Mouse (Mus musculus): ENCODE measurements at regions not wholly inside any gene's neighbourhood (a gene's known extent, or its start where the extent isn't known, plus 50 kb on each side); places are given as distances from the start of the nearest gene placed in this dataset.

DNA sequence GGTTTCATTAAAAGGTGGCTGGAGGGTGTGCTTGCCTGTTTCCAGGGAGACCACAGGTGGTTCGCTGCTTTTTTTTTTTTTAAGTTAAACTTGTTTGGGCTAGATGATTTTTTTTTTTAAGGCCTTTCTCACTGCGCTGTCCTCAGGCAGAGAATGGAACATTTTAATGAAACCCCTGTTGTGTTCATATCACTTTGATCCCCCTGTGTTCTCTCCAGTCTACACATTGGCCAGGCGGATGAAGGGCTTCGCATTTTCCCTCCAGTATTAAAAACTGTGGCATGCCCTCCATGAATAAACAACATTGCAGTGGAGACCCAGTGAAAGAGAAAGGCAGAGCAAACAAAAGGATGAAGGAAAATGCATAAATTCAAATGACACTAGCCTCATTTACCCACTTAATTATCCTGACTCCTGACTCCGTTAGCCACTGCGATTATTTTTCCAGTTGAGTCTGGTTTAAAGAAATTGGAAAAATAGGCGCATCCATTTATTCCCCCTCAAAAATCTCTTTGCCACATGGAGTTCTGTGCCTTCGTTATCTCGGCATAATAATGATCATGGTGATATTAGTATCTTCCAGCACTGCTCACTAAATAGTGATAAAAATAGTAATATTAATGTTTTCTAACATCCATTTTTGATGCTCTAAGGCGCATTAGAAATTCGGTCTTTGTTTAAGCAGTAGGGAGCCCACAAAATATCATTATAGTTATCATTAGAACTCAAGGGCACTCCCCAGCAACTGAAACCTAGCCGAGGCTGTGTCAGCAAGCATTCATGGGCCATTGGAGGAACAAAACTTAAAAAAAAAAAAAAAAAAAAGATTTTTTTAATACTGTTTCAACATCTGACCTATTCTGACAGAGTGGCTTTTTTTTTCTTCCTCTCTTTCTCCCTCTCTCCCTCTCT, 618.0 kb downstream of the Tfap2b start:
- Histone ChIP-seq H3K27me3 (ENCODE audit: control insufficient read depth, insufficient read depth, low read length) (no peaks in the 10 kb centered on the region), H3K9ac (replicated peaks; ENCODE audit: low read length) (no peak overlapping the region), H3K4me1 (ENCODE audit: control insufficient read depth, insufficient read depth, low read length) (no peaks in the 10 kb centered on the region), H3K27ac (replicated peaks; ENCODE audit: low read depth, low read length) (no peak overlapping the region), H3K4me2 (ENCODE audit: low read length) (no peak overlapping the region), H3K36me3 (ENCODE audit: control insufficient read depth, insufficient read depth, low read length) (no peaks in the 10 kb centered on the region), H3K4me3 (replicated peaks; ENCODE audit: low read depth, low read length) (no peak overlapping the region), H3K9me3 (ENCODE audit: control insufficient read depth, low read length) (no peaks in the 10 kb centered on the region; the same call in 1 of the 2 replicates)
- ATAC-seq (ENCODE audit: low FRiP score, low TSS enrichment) (peak; percentile 72), DNase-seq (peak; percentile 61)
- 47% methylated on average over 12 of the region's 12 CpGs for WGBS

DNA sequence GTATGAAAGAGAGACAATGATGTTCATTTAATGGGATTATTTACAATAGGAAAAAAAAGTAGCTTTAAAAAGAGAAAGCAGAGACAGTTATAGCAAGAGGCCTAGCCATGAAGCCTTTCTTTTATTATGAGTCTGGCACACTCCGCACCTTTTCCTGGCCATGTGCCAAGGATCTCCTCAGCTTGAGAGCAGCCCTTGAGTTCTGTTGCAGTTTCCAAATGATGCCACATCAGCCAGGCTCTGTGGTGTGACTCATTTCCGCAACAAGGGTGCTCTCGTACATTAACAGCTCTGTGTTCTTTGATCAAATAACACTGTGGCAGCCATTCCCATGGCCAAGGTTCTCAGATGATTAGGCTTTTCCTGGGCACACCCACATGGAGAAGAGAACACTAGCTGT, 641.2 kb downstream of the Tfap2b start:
- Histone ChIP-seq H3K9me3 (ENCODE audit: control insufficient read depth, low read length) (no peaks in the 10 kb centered on the region), H3K36me3 (ENCODE audit: control insufficient read depth, insufficient read depth, low read length) (no peaks in the 10 kb centered on the region), H3K4me2 (ENCODE audit: low read length) (no peak overlapping the region), H3K9ac (replicated peaks; ENCODE audit: low read length) (no peak overlapping the region), H3K4me1 (ENCODE audit: control insufficient read depth, insufficient read depth, low read length) (no peaks in the 10 kb centered on the region), H3K27ac (replicated peaks; ENCODE audit: low read depth, low read length) (no peak overlapping the region), H3K4me3 (replicated peaks; ENCODE audit: low read depth, low read length) (no peak overlapping the region), H3K27me3 (ENCODE audit: control insufficient read depth, insufficient read depth, low read length) (no peaks in the 10 kb centered on the region)
- ATAC-seq (ENCODE audit: low FRiP score, low TSS enrichment) (no peak), DNase-seq (peak; percentile 32)
- WGBS = 85% methylated on average over 3 of the region's 3 CpGs

DNA sequence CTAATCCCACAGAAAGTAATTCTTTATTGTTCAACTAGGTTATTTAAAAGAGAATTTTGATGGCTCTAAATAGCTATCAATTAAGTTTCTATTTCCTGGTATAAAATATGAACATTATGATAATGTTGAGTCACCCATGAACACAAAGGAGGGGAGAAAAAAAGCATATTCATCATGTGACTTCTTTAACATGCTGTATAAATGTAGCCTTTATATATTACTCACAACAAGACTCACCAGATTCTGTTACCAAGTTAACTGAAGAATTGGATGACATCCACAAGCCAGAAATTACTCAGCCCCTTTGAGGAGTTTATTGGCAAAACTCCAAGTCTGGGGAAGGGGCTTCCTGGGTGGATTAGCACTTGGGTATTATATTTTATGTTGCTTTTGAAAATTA, 648.5 kb downstream of the Tfap2b start:
- Histone ChIP-seq H3K4me2 (ENCODE audit: low read length) (no peak overlapping the region), H3K27me3 (ENCODE audit: control insufficient read depth, insufficient read depth, low read length) (no peaks in the 10 kb centered on the region), H3K4me1 (ENCODE audit: control insufficient read depth, insufficient read depth, low read length) (no peaks in the 10 kb centered on the region), H3K9ac (replicated peaks; ENCODE audit: low read length) (no peak overlapping the region), H3K36me3 (ENCODE audit: control insufficient read depth, insufficient read depth, low read length) (no peaks in the 10 kb centered on the region), H3K9me3 (ENCODE audit: control insufficient read depth, low read length) (no peaks in the 10 kb centered on the region), H3K27ac (replicated peaks; ENCODE audit: low read depth, low read length) (no peak overlapping the region), H3K4me3 (replicated peaks; ENCODE audit: low read depth, low read length) (no peak overlapping the region)
- ATAC-seq (ENCODE audit: low FRiP score, low TSS enrichment) = no peak
- DNase-seq = no peak

DNA sequence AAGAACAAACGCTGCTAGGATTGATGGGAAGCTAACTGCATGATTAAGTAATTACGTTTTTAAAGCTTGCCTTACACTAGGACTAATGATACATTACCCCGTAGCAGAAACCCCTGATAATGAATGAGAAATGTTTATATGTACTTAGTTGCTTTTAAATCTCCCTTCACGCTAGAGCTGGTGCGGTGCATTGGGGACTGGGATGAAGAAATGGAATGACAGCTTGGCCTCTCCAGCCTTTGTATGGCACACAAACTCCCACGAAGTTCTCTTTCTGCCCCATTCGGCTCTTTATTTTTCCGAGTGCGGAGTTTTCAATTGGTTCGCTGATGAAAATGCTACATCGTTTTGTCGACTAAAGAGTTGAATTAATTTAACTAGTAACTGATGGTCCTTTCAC, 659.8 kb downstream of the Tfap2b start:
- Histone ChIP-seq H3K4me2 (ENCODE audit: low read length) (no peak overlapping the region), H3K4me3 (replicated peaks; ENCODE audit: low read depth, low read length) (no peak overlapping the region), H3K27me3 (ENCODE audit: control insufficient read depth, insufficient read depth, low read length) (no peaks in the 10 kb centered on the region), H3K4me1 (ENCODE audit: control insufficient read depth, insufficient read depth, low read length) (no peaks in the 10 kb centered on the region), H3K27ac (replicated peaks; ENCODE audit: low read depth, low read length) (no peak overlapping the region), H3K9ac (replicated peaks; ENCODE audit: low read length) (no peak overlapping the region), H3K36me3 (ENCODE audit: control insufficient read depth, insufficient read depth, low read length) (no peaks in the 10 kb centered on the region), H3K9me3 (ENCODE audit: control insufficient read depth, low read length) (no peaks in the 10 kb centered on the region)
- ATAC-seq (ENCODE audit: low FRiP score, low TSS enrichment) (no peak), DNase-seq (no peak)
- 78% methylated on average over 12 of the region's 12 CpGs for WGBS

DNA sequence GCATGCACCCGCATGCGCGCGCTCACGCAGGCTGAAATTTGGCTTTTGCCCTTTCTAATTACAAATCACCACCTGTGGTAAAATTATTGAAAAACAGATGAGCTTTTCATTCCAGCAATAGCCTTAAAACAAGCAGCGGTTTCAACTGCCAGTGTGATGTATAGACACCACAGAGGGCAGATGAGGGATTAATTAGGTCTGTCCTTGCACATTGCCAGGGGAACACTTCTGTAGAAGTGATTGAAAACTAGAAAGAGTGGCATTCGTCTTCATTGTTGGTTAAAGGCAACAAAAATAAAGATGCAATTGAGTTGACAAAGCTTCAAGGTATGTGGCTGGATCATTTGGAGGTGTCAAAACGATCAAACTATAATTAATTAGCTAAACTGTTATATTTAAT, 672.5 kb downstream of the Tfap2b start:
- DNase-seq (peak; percentile 49), ATAC-seq (ENCODE audit: low FRiP score, low TSS enrichment) (no peak)
- H3K4me1 ChIP-seq (ENCODE audit: control insufficient read depth, insufficient read depth, low read length) = peaks cover 4% of the 10 kb centered on the region; the same call in 1 of the 2 replicates
- no peak overlapping the region for H3K4me3 ChIP-seq (replicated peaks; ENCODE audit: low read depth, low read length)
- 45% methylated on average over 8 of the region's 8 CpGs for WGBS
- no peaks in the 10 kb centered on the region for H3K9me3 ChIP-seq (ENCODE audit: control insufficient read depth, low read length)
- H3K4me2 ChIP-seq (ENCODE audit: low read length) = peak overlapping the region; percentile 27
- H3K9ac ChIP-seq (replicated peaks; ENCODE audit: low read length) = no peak overlapping the region
- H3K27ac ChIP-seq (replicated peaks; ENCODE audit: low read depth, low read length) = no peak overlapping the region
- H3K27me3 ChIP-seq (ENCODE audit: control insufficient read depth, insufficient read depth, low read length) = no peaks in the 10 kb centered on the region
- no peaks in the 10 kb centered on the region for H3K36me3 ChIP-seq (ENCODE audit: control insufficient read depth, insufficient read depth, low read length)

DNA sequence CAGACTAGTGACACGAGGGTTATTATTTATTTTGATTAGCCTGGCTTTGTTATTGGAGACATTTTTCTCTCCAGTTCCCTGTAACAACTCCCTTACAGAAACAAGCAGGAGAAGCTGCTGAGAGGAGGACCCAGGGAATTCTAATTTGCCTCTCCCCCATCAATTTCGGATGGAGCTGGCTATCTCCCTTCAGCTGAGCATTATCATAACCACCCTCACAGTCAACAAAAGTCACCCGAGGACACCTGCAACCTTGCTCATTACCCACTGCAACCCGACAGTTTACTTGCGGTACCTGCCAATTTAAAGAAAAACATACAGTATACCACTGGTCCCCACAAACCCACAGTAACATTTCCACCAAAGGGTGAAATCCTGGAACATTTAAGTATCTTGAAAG, 690.7 kb downstream of the Tfap2b start:
- WGBS = 16% methylated on average over 5 of the region's 5 CpGs
- Histone ChIP-seq H3K9ac (replicated peaks; ENCODE audit: low read length) (no peak overlapping the region), H3K27me3 (ENCODE audit: control insufficient read depth, insufficient read depth, low read length) (no peaks in the 10 kb centered on the region), H3K36me3 (ENCODE audit: control insufficient read depth, insufficient read depth, low read length) (no peaks in the 10 kb centered on the region), H3K4me3 (replicated peaks; ENCODE audit: low read depth, low read length) (no peak overlapping the region), H3K4me2 (ENCODE audit: low read length) (no peak overlapping the region), H3K4me1 (ENCODE audit: control insufficient read depth, insufficient read depth, low read length) (peaks cover 6% of the 10 kb centered on the region), H3K27ac (replicated peaks; ENCODE audit: low read depth, low read length) (peak overlapping the region; percentile 67; the same call in 1 of the 2 replicates), H3K9me3 (ENCODE audit: control insufficient read depth, low read length) (no peaks in the 10 kb centered on the region)
- ATAC-seq (ENCODE audit: low FRiP score, low TSS enrichment) = peak; percentile 54
- peak; percentile 48 for DNase-seq

DNA sequence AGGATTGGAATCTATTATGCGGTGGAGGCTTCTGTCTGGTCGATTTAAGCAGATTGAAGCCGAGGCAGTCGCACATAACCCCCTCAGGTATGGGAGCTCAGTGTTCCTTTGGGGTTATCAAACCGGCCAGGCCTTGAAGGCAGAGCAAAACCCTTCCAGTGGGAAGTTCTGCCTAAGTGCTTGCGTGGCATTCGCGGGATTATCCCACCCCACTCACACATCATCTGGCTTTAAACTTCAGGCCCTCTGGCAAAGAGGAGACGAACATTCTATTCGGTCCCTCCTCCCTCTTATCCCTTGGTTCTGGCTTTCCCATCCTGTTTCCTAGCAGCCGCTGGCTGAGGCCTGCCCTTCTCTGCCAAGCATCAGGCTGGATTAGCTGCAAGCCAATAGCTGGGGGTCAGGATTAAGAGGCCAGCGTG, 691.2 kb downstream of the Tfap2b start:
- H3K9me3 ChIP-seq (ENCODE audit: control insufficient read depth, low read length) = no peaks in the 10 kb centered on the region
- H3K9ac ChIP-seq (replicated peaks; ENCODE audit: low read length) = no peak overlapping the region
- H3K4me3 ChIP-seq (replicated peaks; ENCODE audit: low read depth, low read length) = no peak overlapping the region
- ATAC-seq (ENCODE audit: low FRiP score, low TSS enrichment) = peak; percentile 87
- 5% methylated on average over 12 of the region's 12 CpGs for WGBS
- no peaks in the 10 kb centered on the region for H3K27me3 ChIP-seq (ENCODE audit: control insufficient read depth, insufficient read depth, low read length)
- no peaks in the 10 kb centered on the region for H3K36me3 ChIP-seq (ENCODE audit: control insufficient read depth, insufficient read depth, low read length)
- H3K27ac ChIP-seq (replicated peaks; ENCODE audit: low read depth, low read length) = peak overlapping the region; percentile 67; the same call in 1 of the 2 replicates
- DNase-seq = peak; percentile 80
- peaks cover 6% of the 10 kb centered on the region for H3K4me1 ChIP-seq (ENCODE audit: control insufficient read depth, insufficient read depth, low read length)
- no peak overlapping the region; the same call in 1 of the 2 replicates for H3K4me2 ChIP-seq (ENCODE audit: low read length)

DNA sequence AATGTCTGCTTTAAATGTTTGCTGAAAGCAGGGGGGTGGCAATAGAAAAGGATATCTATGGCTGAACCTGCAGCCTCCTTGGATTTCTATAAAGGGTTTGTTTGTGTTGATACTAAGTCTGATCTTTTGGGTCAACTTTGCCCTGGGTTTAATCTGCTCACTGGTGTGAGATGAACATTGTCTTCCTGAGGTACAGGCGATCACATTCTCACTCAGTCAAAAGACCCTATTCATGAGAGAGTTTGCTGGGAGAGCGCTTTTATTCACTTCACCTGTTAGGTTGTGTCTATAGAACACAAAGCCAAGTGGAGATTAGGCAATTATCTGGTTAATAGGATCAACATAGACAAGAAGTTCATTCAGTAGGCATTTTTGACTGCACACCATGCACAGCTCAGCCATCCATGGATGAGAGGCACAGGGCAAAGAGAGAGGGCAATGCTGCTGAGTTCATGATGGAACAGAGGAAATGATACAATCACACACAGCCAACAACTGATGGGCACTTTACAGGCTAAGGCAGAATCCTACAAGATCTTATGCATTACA, 692.3 kb downstream of the Tfap2b start:
- Histone ChIP-seq H3K27me3 (ENCODE audit: control insufficient read depth, insufficient read depth, low read length) (no peaks in the 10 kb centered on the region), H3K9ac (replicated peaks; ENCODE audit: low read length) (no peak overlapping the region), H3K4me1 (ENCODE audit: control insufficient read depth, insufficient read depth, low read length) (peaks cover 6% of the 10 kb centered on the region), H3K4me3 (replicated peaks; ENCODE audit: low read depth, low read length) (no peak overlapping the region), H3K27ac (replicated peaks; ENCODE audit: low read depth, low read length) (peak overlapping the region; percentile 22; the same call in 1 of the 2 replicates), H3K4me2 (ENCODE audit: low read length) (no peak overlapping the region), H3K9me3 (ENCODE audit: control insufficient read depth, low read length) (no peaks in the 10 kb centered on the region), H3K36me3 (ENCODE audit: control insufficient read depth, insufficient read depth, low read length) (no peaks in the 10 kb centered on the region)
- peak; percentile 42 for DNase-seq
- no peak for ATAC-seq (ENCODE audit: low FRiP score, low TSS enrichment)
- WGBS = 10% methylated on average over 2 of the region's 2 CpGs

Measured in midbrain, embryonic 14.5 days (tissue).